Mouse (Mus musculus): ENCODE measurements around the gene Jade3.
"Not testable (repeated sequence)": the region's sequence is repeated elsewhere in the genome, so short reads cannot be mapped to it uniquely, and the experiment has no call there.

The Jade3 gene

GRCm38 (mm10) chrX:20425140-20425838 lies at the start of gene Jade3:
Gene Jade3 (plus strand): TSS chrX:20425688.
- no peaks in the 10 kb centered on the region for H3K27me3 ChIP-seq (ENCODE audit: control insufficient read depth, insufficient read depth, low read length, poor library complexity, severe bottlenecking)
- peak; percentile 83 for DNase-seq (ENCODE audit: low read depth, low spot score)
- no peaks in the 10 kb centered on the region for H3K36me3 ChIP-seq (ENCODE audit: control insufficient read depth, insufficient read depth, low read length, poor library complexity, severe bottlenecking)

GRCm38 (mm10) chrX:20379347-20380014 lies 46.0 kb upstream of the Jade3 start:
- no peak for DNase-seq (ENCODE audit: low read depth, low spot score)
- Histone ChIP-seq H3K36me3 (ENCODE audit: control insufficient read depth, insufficient read depth, low read length, poor library complexity, severe bottlenecking) (no peaks in the 10 kb centered on the region), H3K27me3 (ENCODE audit: control insufficient read depth, insufficient read depth, low read length, poor library complexity, severe bottlenecking) (no peaks in the 10 kb centered on the region)

- Histone ChIP-seq H3K27me3 (ENCODE audit: control insufficient read depth, insufficient read depth, low read length, poor library complexity, severe bottlenecking) (no peaks in the 10 kb centered on the region), H3K36me3 (ENCODE audit: control insufficient read depth, insufficient read depth, low read length, poor library complexity, severe bottlenecking) (no peaks in the 10 kb centered on the region)
- no peak for DNase-seq (ENCODE audit: low read depth, low spot score)
These were observed 43.2 kb upstream of the Jade3 start for GRCm38 (mm10) chrX:20382260-20382659.

- no peak for DNase-seq (ENCODE audit: low read depth, low spot score)
- H3K27me3 ChIP-seq (ENCODE audit: control insufficient read depth, insufficient read depth, low read length, poor library complexity, severe bottlenecking) = no peaks in the 10 kb centered on the region
- H3K36me3 ChIP-seq (ENCODE audit: control insufficient read depth, insufficient read depth, low read length, poor library complexity, severe bottlenecking) = no peaks in the 10 kb centered on the region
These were observed 38.5 kb upstream of the Jade3 start for GRCm38 (mm10) chrX:20387006-20387405.

GRCm38 (mm10) chrX:20391964-20392363 lies 33.5 kb upstream of the Jade3 start:
- not testable (repeated sequence) for DNase-seq (ENCODE audit: low read depth, low spot score); H3K36me3 ChIP-seq (ENCODE audit: control insufficient read depth, insufficient read depth, low read length, poor library complexity, severe bottlenecking); H3K27me3 ChIP-seq (ENCODE audit: control insufficient read depth, insufficient read depth, low read length, poor library complexity, severe bottlenecking)

- 0 out of 2 replicates have a peak, but pooled peaks cover 2% of the 10 kb centered on the region for H3K36me3 ChIP-seq (ENCODE audit: control insufficient read depth, insufficient read depth, low read length, poor library complexity, severe bottlenecking)
- H3K27me3 ChIP-seq (ENCODE audit: control insufficient read depth, insufficient read depth, low read length, poor library complexity, severe bottlenecking) = no peaks in the 10 kb centered on the region
- no peak for DNase-seq (ENCODE audit: low read depth, low spot score)
These were observed 32.5 kb upstream of the Jade3 start for GRCm38 (mm10) chrX:20392942-20393341.

GRCm38 (mm10) chrX:20404068-20404467 lies 21.4 kb upstream of the Jade3 start:
- no peaks in the 10 kb centered on the region for H3K27me3 ChIP-seq (ENCODE audit: control insufficient read depth, insufficient read depth, low read length, poor library complexity, severe bottlenecking)
- peak; percentile 64 for DNase-seq (ENCODE audit: low read depth, low spot score)
- no peaks in the 10 kb centered on the region for H3K36me3 ChIP-seq (ENCODE audit: control insufficient read depth, insufficient read depth, low read length, poor library complexity, severe bottlenecking)

- no peaks in the 10 kb centered on the region for H3K27me3 ChIP-seq (ENCODE audit: control insufficient read depth, insufficient read depth, low read length, poor library complexity, severe bottlenecking)
- H3K36me3 ChIP-seq (ENCODE audit: control insufficient read depth, insufficient read depth, low read length, poor library complexity, severe bottlenecking) = no peaks in the 10 kb centered on the region
- DNase-seq (ENCODE audit: low read depth, low spot score) = no peak
These were observed 18.6 kb upstream of the Jade3 start for GRCm38 (mm10) chrX:20406909-20407308.

GRCm38 (mm10) chrX:20407676-20408075 lies 17.8 kb upstream of the Jade3 start:
- Histone ChIP-seq H3K36me3 (ENCODE audit: control insufficient read depth, insufficient read depth, low read length, poor library complexity, severe bottlenecking) (no peaks in the 10 kb centered on the region), H3K27me3 (ENCODE audit: control insufficient read depth, insufficient read depth, low read length, poor library complexity, severe bottlenecking) (no peaks in the 10 kb centered on the region)
- DNase-seq (ENCODE audit: low read depth, low spot score) = no peak

- no peak for DNase-seq (ENCODE audit: low read depth, low spot score)
- Histone ChIP-seq H3K36me3 (ENCODE audit: control insufficient read depth, insufficient read depth, low read length, poor library complexity, severe bottlenecking) (no peaks in the 10 kb centered on the region), H3K27me3 (ENCODE audit: control insufficient read depth, insufficient read depth, low read length, poor library complexity, severe bottlenecking) (no peaks in the 10 kb centered on the region)
These were observed 14.1 kb upstream of the Jade3 start for GRCm38 (mm10) chrX:20411382-20411781.

GRCm38 (mm10) chrX:20412221-20412620 lies 13.3 kb upstream of the Jade3 start:
- H3K36me3 ChIP-seq (ENCODE audit: control insufficient read depth, insufficient read depth, low read length, poor library complexity, severe bottlenecking) = no peaks in the 10 kb centered on the region
- H3K27me3 ChIP-seq (ENCODE audit: control insufficient read depth, insufficient read depth, low read length, poor library complexity, severe bottlenecking) = no peaks in the 10 kb centered on the region
- no peak for DNase-seq (ENCODE audit: low read depth, low spot score)

- no peaks in the 10 kb centered on the region for H3K27me3 ChIP-seq (ENCODE audit: control insufficient read depth, insufficient read depth, low read length, poor library complexity, severe bottlenecking)
- DNase-seq (ENCODE audit: low read depth, low spot score) = no peak
- no peaks in the 10 kb centered on the region for H3K36me3 ChIP-seq (ENCODE audit: control insufficient read depth, insufficient read depth, low read length, poor library complexity, severe bottlenecking)
These were observed 10.4 kb upstream of the Jade3 start for GRCm38 (mm10) chrX:20414885-20415622.

- Histone ChIP-seq H3K27me3 (ENCODE audit: control insufficient read depth, insufficient read depth, low read length, poor library complexity, severe bottlenecking) (no peaks in the 10 kb centered on the region), H3K36me3 (ENCODE audit: control insufficient read depth, insufficient read depth, low read length, poor library complexity, severe bottlenecking) (no peaks in the 10 kb centered on the region)
- no peak for DNase-seq (ENCODE audit: low read depth, low spot score)
These were observed 7.0 kb upstream of the Jade3 start for GRCm38 (mm10) chrX:20418461-20418860.

GRCm38 (mm10) chrX:20419536-20419935 lies 6.0 kb upstream of the Jade3 start:
- no peak for DNase-seq (ENCODE audit: low read depth, low spot score)
- no peaks in the 10 kb centered on the region for H3K36me3 ChIP-seq (ENCODE audit: control insufficient read depth, insufficient read depth, low read length, poor library complexity, severe bottlenecking)

GRCm38 (mm10) chrX:20425839-20426449 lies 456 bp downstream of the Jade3 start:
- Histone ChIP-seq H3K27me3 (ENCODE audit: control insufficient read depth, insufficient read depth, low read length, poor library complexity, severe bottlenecking) (no peaks in the 10 kb centered on the region), H3K36me3 (ENCODE audit: control insufficient read depth, insufficient read depth, low read length, poor library complexity, severe bottlenecking) (no peaks in the 10 kb centered on the region)
- peak; percentile 36 for DNase-seq (ENCODE audit: low read depth, low spot score)

More at GRCm38 (mm10) chrX:20419536-20419935, 6.0 kb upstream of the Jade3 start:
- H3K27me3 ChIP-seq (ENCODE audit: control insufficient read depth, insufficient read depth, low read length, poor library complexity, severe bottlenecking) = no peaks in the 10 kb centered on the region
